Mouse (Mus musculus) liver, embryonic 15.5 days (tissue): Measurements from ENCODE around the gene Nyap1. TPM values are rescaled to one million over a fixed set of nuclear protein-coding genes. Genes with fewer than 3 reads are reported as not detected.

Experiments
- ATAC-seq: fragments of 200-750 bp; cut with Nextera tagmentation; 2 replicates; pipeline ENCODE4 v1.8.0; 2017; ENCODE audit warnings: moderate number of reproducible peaks, mild to moderate bottlenecking, moderate library complexity; ENCODE audit not compliant: insufficient read depth
- H3K27ac ChIP-seq: fragments of 300-500 bp; sonication (generic); replicated peaks from 2 replicates; pipeline ENCODE4 v1.5.1; 2015; ENCODE audit warnings: mild to moderate bottlenecking, inconsistent platforms
- H3K27me3 ChIP-seq: fragments of 300-500 bp; sonication (generic); 2 replicates; pipeline ENCODE4 v1.6.1; 2015; ENCODE audit warnings: mild to moderate bottlenecking, inconsistent platforms
- H3K36me3 ChIP-seq: fragments of 300-500 bp; sonication (generic); replicated peaks from 2 replicates; pipeline ENCODE4 v1.6.1; 2015; ENCODE audit warnings: moderate library complexity, mild to moderate bottlenecking, inconsistent platforms
- H3K4me1 ChIP-seq: fragments of 300-500 bp; sonication (generic); replicated peaks from 2 replicates; pipeline ENCODE4 v1.6.1; 2015; ENCODE audit warnings: inconsistent platforms
- H3K4me2 ChIP-seq: fragments of 300-500 bp; sonication (generic); 2 replicates; pipeline ENCODE4 v1.6.1; 2015; ENCODE audit warnings: moderate library complexity, mild to moderate bottlenecking, inconsistent platforms
- H3K4me3 ChIP-seq: fragments of 300-500 bp; sonication (generic); replicated peaks from 2 replicates; pipeline ENCODE4 v1.5.1; 2015; ENCODE audit warnings: mild to moderate bottlenecking, inconsistent platforms
- H3K9ac ChIP-seq: fragments of 300-500 bp; sonication (generic); 2 replicates; pipeline ENCODE4 v1.6.1; 2015; ENCODE audit warnings: moderate library complexity, mild to moderate bottlenecking, inconsistent platforms
- H3K9me3 ChIP-seq: fragments of 300-500 bp; sonication (generic); replicated peaks from 2 replicates; pipeline ENCODE4 v1.6.1; 2016; ENCODE audit warnings: inconsistent platforms
- WGBS: fragments of 180-500 bp; shearing (Covaris S2); methylation state at CpG from one replicate; pipeline ENCODE4 v1.1.7; 2015; ENCODE audit warnings: mixed read lengths; ENCODE audit not compliant: insufficient replicate concordance; 5-methylcytosine and 5-hydroxymethylcytosine counted together
- polyA plus RNA-seq: library from polyadenylated mRNA; unstranded; fragments of >200 nt; fragmentation: Nextera tagmentation; extraction: Ambion mirVana; gene quantifications from 2 replicates; pipeline ENCODE4 v1.2.1, GENCODE M21; 2015

The Nyap1 gene
- polyA plus RNA-seq, 1 experiment from 2014 or later = 0.39 TPM

DNA sequence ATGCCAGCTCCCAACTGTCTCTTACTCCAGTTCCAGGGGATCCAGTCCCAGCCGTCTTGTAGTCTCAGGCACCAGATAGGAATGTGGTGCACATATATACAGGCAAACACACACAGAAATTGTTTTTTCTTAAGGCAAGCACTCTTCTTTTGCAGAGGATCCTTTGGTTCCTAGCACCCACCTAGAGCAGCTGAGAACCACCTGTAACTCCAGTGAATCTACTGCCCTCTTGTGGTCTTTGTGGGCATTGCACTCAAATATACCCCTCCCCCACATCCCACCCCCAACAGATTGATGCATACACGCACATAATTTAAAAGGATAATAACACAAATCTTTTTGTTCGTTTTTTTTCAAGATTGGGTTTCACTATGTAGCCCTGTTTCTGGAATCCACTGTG, 24.9 kb upstream of the Nyap1 start:
- no peak overlapping the region for H3K4me2 ChIP-seq
- no peak overlapping the region for H3K27ac ChIP-seq
- H3K9me3 ChIP-seq = no peaks in the 10 kb centered on the region
- 45% methylated on average over 3 of the region's 3 CpGs for WGBS
- H3K36me3 ChIP-seq = no peaks in the 10 kb centered on the region
- no peak overlapping the region for H3K9ac ChIP-seq
- H3K4me3 ChIP-seq = no peak overlapping the region
- H3K4me1 ChIP-seq = no peaks in the 10 kb centered on the region
- ATAC-seq = no peak
- no peaks in the 10 kb centered on the region for H3K27me3 ChIP-seq

GRCm38 (mm10) chr5:137764609-137765340, 23.4 kb upstream of the Nyap1 start:
- Histone ChIP-seq H3K27ac (no peak overlapping the region), H3K9ac (no peak overlapping the region), H3K4me3 (no peak overlapping the region), H3K27me3 (no peaks in the 10 kb centered on the region), H3K4me2 (no peak overlapping the region), H3K9me3 (no peaks in the 10 kb centered on the region), H3K36me3 (peaks cover 3% of the 10 kb centered on the region), H3K4me1 (peaks cover 6% of the 10 kb centered on the region)
- no peak for ATAC-seq
- WGBS = 63% methylated on average over 9 of the region's 9 CpGs

DNA sequence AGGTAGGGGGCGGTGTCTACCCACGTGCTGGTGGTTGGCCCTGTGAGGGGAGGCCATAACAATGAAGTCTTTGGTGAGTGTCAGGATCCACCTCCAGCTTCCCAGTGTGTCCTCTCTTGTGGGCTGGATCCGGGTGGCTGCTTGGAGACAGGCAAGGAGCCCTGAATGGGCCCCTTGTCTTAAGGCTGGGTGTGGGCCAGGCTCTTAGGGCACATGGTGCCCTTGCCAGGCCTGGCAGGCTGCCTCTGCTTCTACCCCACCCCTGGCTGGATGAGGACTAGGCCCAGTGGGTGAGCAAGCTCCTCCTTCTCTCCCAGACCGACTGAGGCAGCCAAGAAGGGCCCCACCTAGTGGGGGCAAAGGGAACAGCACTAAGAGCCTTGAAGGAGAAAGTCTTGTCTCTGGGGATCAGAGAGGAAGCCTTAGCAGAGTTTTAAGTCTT, 18.6 kb upstream of the Nyap1 start:
- no peaks in the 10 kb centered on the region for H3K27me3 ChIP-seq

DNA sequence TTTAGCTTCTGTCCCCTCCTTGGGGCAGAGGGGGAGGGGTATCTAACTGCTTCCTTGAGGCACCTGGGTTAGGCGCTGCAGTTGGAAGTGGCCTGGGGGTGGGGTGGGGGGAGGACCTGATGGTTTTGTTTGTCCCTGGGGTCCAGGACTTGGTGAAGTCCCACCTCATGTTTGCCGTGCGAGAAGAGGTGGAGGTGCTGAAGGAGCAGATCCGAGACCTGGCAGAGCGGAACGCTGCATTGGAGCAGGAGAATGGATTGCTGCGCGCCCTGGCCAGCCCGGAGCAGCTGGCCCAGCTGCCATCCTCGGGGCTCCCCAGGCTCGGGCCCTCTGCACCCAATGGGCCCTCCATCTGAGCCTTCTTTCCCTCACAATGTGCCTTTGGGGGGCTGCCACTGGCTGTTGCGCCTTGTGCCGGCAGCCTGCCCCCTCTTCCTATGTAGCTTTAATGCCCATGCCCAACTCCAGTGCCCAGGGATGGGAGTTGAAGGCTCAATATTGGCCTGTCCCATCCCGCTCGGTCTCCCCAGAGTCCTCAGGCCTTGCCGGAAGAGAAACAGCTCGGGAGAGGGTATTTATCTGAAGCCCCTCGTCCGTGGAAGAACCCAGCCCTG, 17.6 kb upstream of the Nyap1 start:
- Histone ChIP-seq H3K9me3 (no peaks in the 10 kb centered on the region), H3K9ac (no peak overlapping the region), H3K4me1 (peaks cover 33% of the 10 kb centered on the region), H3K27ac (no peak overlapping the region), H3K27me3 (no peaks in the 10 kb centered on the region), H3K36me3 (peaks cover 58% of the 10 kb centered on the region), H3K4me2 (no peak overlapping the region), H3K4me3 (no peak overlapping the region)
- no peak for ATAC-seq
- WGBS = 90% methylated on average over 19 of the region's 19 CpGs

More for the DNA sequence above, 18.6 kb upstream of the Nyap1 start:
- H3K9me3 ChIP-seq = no peaks in the 10 kb centered on the region
- WGBS = 43% methylated on average over 4 of the region's 4 CpGs
- H3K27ac ChIP-seq = no peak overlapping the region
- H3K4me1 ChIP-seq = peaks cover 29% of the 10 kb centered on the region
- no peak overlapping the region for H3K4me3 ChIP-seq
- H3K4me2 ChIP-seq = no peak overlapping the region
- peaks cover 50% of the 10 kb centered on the region for H3K36me3 ChIP-seq
- ATAC-seq = peak; percentile 66
- no peak overlapping the region for H3K9ac ChIP-seq

DNA sequence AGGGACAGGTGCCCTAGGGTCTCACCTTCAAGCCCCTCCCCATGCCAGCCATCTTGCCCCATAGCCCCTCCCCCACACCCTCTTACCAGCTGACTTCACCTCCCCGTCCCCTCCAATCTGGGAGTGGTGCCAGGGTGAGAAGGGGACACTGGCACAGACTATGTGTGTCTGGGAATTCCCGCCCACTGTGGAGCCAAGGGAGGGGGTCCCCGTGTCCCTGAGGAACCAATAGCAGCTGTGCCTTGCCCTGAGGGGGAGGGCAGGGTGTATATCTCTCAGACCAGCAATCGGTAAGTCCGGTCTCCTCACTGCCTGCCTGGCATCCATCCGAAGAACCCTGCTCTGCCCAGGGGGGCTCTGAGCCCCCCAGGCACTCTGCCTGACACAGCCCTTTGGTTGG, 16.5 kb upstream of the Nyap1 start:
- 83% methylated on average over 6 of the region's 6 CpGs for WGBS
- Histone ChIP-seq H3K27me3 (no peaks in the 10 kb centered on the region), H3K36me3 (peaks cover 69% of the 10 kb centered on the region), H3K9me3 (no peaks in the 10 kb centered on the region), H3K9ac (no peak overlapping the region), H3K4me1 (peaks cover 40% of the 10 kb centered on the region), H3K4me2 (no peak overlapping the region), H3K4me3 (no peak overlapping the region), H3K27ac (0 out of 2 replicates have a peak overlapping the region, but pooled peaks have one; percentile 25)
- no peak for ATAC-seq

GRCm38 (mm10) chr5:137756882-137757661, 15.7 kb upstream of the Nyap1 start:
- WGBS = 56% methylated on average over 10 of the region's 10 CpGs
- peak; percentile 29; the same call in 1 of the 2 replicates for ATAC-seq
- Histone ChIP-seq H3K36me3 (peaks cover 77% of the 10 kb centered on the region), H3K9me3 (no peaks in the 10 kb centered on the region), H3K27me3 (no peaks in the 10 kb centered on the region), H3K4me1 (peaks cover 44% of the 10 kb centered on the region), H3K27ac (0 out of 2 replicates have a peak overlapping the region, but pooled peaks have one; percentile 25), H3K9ac (no peak overlapping the region), H3K4me3 (no peak overlapping the region), H3K4me2 (no peak overlapping the region)

DNA sequence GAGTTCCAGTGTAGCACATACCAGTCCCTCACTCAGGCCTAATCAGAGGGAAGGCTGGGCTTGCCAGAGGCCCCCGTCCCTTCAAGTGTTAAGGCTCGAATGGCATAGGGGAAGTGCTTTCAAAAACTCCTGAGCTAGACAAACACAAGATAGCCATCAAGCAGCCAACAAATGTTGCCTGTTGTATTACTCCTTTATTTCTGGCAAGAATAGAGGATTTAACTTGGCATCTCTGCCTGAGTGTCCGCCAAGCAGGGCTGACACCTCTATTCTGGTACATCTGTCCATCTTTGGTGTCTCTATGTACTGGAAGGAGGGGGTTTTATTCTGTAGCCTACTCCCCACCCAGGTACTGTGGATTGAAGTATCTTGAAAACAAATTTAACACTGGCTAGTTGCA, 14.7 kb upstream of the Nyap1 start:
- H3K27me3 ChIP-seq = no peaks in the 10 kb centered on the region
- H3K36me3 ChIP-seq = peaks cover 87% of the 10 kb centered on the region
- no peak overlapping the region for H3K9ac ChIP-seq
- H3K27ac ChIP-seq = no peak overlapping the region
- H3K9me3 ChIP-seq = no peaks in the 10 kb centered on the region
- WGBS = 68% methylated on average over 3 of the region's 3 CpGs
- peaks cover 48% of the 10 kb centered on the region for H3K4me1 ChIP-seq
- ATAC-seq = no peak
- no peak overlapping the region for H3K4me2 ChIP-seq
- H3K4me3 ChIP-seq = no peak overlapping the region

- Histone ChIP-seq H3K36me3 (peaks cover 93% of the 10 kb centered on the region), H3K27ac (0 out of 2 replicates have a peak overlapping the region, but pooled peaks have one; percentile 29)
Measured at GRCm38 (mm10) chr5:137755425-137755824, 14.0 kb upstream of the Nyap1 start.

GRCm38 (mm10) chr5:137753111-137753832, 11.9 kb upstream of the Nyap1 start:
- no peak overlapping the region for H3K4me2 ChIP-seq
- H3K4me3 ChIP-seq = no peak overlapping the region
- H3K27me3 ChIP-seq = no peaks in the 10 kb centered on the region
- ATAC-seq = no peak
- WGBS = 81% methylated on average over 13 of the region's 13 CpGs
- no peaks in the 10 kb centered on the region for H3K9me3 ChIP-seq
- peaks cover 82% of the 10 kb centered on the region for H3K36me3 ChIP-seq
- H3K27ac ChIP-seq = no peak overlapping the region
- no peak overlapping the region for H3K9ac ChIP-seq
- peaks cover 55% of the 10 kb centered on the region for H3K4me1 ChIP-seq

More at GRCm38 (mm10) chr5:137755425-137755824, 14.0 kb upstream of the Nyap1 start:
- Histone ChIP-seq H3K4me3 (no peak overlapping the region), H3K9me3 (no peaks in the 10 kb centered on the region), H3K27me3 (no peaks in the 10 kb centered on the region), H3K4me2 (no peak overlapping the region), H3K4me1 (peaks cover 48% of the 10 kb centered on the region), H3K9ac (no peak overlapping the region)
- no peak for ATAC-seq
- WGBS = 82% methylated on average over 5 of the region's 5 CpGs

- peaks cover 54% of the 10 kb centered on the region for H3K4me1 ChIP-seq
- H3K9ac ChIP-seq = no peak overlapping the region
- WGBS = 69% methylated on average over 6 of the region's 6 CpGs
- H3K27ac ChIP-seq = no peak overlapping the region
- ATAC-seq = no peak
- H3K36me3 ChIP-seq = peaks cover 70% of the 10 kb centered on the region
- H3K4me3 ChIP-seq = no peak overlapping the region
- H3K9me3 ChIP-seq = no peaks in the 10 kb centered on the region
- no peaks in the 10 kb centered on the region for H3K27me3 ChIP-seq
- no peak overlapping the region for H3K4me2 ChIP-seq
Measured at GRCm38 (mm10) chr5:137751988-137752387, 10.6 kb upstream of the Nyap1 start.
